Mouse (Mus musculus) kidney, embryonic 14.5 days (tissue): Measurements from ENCODE around the gene Rap1a. TPM values are rescaled to one million over a fixed set of nuclear protein-coding genes. Genes with fewer than 3 reads are reported as not detected.

ENCODE experiments used
- ATAC-seq: fragments of 200-750 bp; cut with Nextera tagmentation; 2 replicates; pipeline ENCODE4 v1.8.0; 2017; ENCODE audit warnings: moderate number of reproducible peaks, mild to moderate bottlenecking, moderate TSS enrichment, moderate library complexity; ENCODE audit not compliant: low FRiP score, low TSS enrichment
- H3K27ac ChIP-seq: fragments of 300-500 bp; sonication (generic); 2 replicates; pipeline ENCODE4 v1.5.1; 2014; ENCODE audit warnings: low read depth, mild to moderate bottlenecking, low read length, moderate library complexity, mixed read lengths
- H3K27me3 ChIP-seq: fragments of 300-500 bp; sonication (generic); 2 replicates; pipeline ENCODE4 v1.6.1; 2014; ENCODE audit warnings: mild to moderate bottlenecking, low read length; ENCODE audit not compliant: control insufficient read depth, insufficient read depth
- H3K36me3 ChIP-seq: fragments of 300-500 bp; sonication (generic); 2 replicates; pipeline ENCODE4 v1.6.1; 2014; ENCODE audit warnings: low read length, mixed read lengths; ENCODE audit not compliant: control insufficient read depth, insufficient read depth
- H3K4me1 ChIP-seq: fragments of 300-500 bp; sonication (generic); 2 replicates; pipeline ENCODE4 v1.6.1; 2014; ENCODE audit warnings: low read length, mixed read lengths; ENCODE audit not compliant: control insufficient read depth, insufficient read depth
- H3K4me2 ChIP-seq: fragments of 300-500 bp; sonication (generic); replicated peaks from 2 replicates; pipeline ENCODE4 v1.6.1; 2014; ENCODE audit warnings: low read depth, mild to moderate bottlenecking, low read length
- H3K4me3 ChIP-seq: fragments of 300-500 bp; sonication (generic); 2 replicates; pipeline ENCODE4 v1.5.1; 2014; ENCODE audit warnings: mild to moderate bottlenecking, low read length
- H3K9ac ChIP-seq: fragments of 300-500 bp; sonication (generic); 2 replicates; pipeline ENCODE4 v1.6.1; 2014; ENCODE audit warnings: low read depth, mild to moderate bottlenecking, low read length, moderate library complexity
- H3K9me3 ChIP-seq: fragments of 300-500 bp; sonication (generic); 2 replicates; pipeline ENCODE4 v1.6.1; 2016; ENCODE audit warnings: low read length; ENCODE audit not compliant: control insufficient read depth
- WGBS: fragments of 180-500 bp; shearing (Covaris S2); extraction: QIAGEN DNeasy Blood & Tissue Kit; methylation state at CpG from one replicate; pipeline ENCODE4 v1.1.7; 2014; 5-methylcytosine and 5-hydroxymethylcytosine counted together
- polyA plus RNA-seq: library from polyadenylated mRNA; unstranded; fragments of >200 nt; fragmentation: Nextera tagmentation; extraction: Ambion mirVana; gene quantifications from 2 replicates; pipeline ENCODE4 v1.2.1, GENCODE M21; 2014

Rap1a gene
- polyA plus RNA-seq, 1 experiment from 2014 or later = 89.0 TPM

DNA sequence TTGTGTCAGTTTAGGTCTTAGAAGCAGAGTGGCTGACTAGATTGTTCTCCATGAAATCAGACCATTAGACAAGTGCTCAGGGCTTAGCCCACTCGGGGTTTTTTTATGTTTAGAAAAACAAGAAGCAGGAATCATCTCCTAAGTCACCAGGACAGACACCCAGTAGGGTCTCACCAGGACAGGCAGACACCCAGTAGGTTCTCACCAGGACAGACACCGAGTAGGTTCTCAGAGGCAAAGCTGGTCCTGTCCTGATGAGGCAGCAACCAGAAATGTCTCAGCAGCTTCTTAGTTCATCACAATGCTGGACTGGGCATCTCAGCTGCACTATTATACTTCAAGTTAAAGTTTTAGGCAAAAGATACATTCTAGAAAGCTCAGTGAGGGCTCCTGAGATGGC lies 23.6 kb upstream of the Rap1a start:
- no peak overlapping the region for H3K9ac ChIP-seq
- H3K36me3 ChIP-seq = no peaks in the 10 kb centered on the region
- no peaks in the 10 kb centered on the region for H3K27me3 ChIP-seq
- no peak overlapping the region for H3K4me3 ChIP-seq
- 46% methylated on average over 2 of the region's 2 CpGs for WGBS
- no peak overlapping the region for H3K4me2 ChIP-seq
- ATAC-seq = no peak
- no peaks in the 10 kb centered on the region for H3K9me3 ChIP-seq
- H3K27ac ChIP-seq = no peak overlapping the region
- no peaks in the 10 kb centered on the region; the same call in 1 of the 2 replicates for H3K4me1 ChIP-seq

DNA sequence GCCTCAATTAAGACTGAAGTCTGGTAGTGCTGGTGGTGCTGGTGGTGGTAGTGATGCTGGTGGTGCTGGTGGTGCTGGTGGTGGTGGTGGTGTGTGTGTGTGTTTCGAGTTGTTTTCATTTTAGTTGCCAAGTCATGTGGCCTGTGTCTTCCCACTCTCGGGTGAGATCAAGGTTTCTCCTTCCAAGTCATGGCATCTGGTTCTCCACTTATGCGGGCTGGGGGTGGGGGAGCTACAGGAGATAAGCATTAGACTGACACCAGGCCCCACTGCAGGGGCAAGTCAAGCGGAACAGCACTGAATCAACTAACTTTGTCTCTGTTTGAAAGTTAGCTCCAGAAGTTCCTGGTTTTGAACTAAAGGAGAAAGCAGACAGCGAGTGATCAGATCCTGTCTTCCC lies 23.0 kb upstream of the Rap1a start:
- H3K9ac ChIP-seq = no peak overlapping the region
- no peak overlapping the region for H3K4me2 ChIP-seq
- H3K27ac ChIP-seq = no peak overlapping the region
- no peaks in the 10 kb centered on the region; the same call in 1 of the 2 replicates for H3K4me1 ChIP-seq
- WGBS = 39% methylated on average over 5 of the region's 5 CpGs
- no peaks in the 10 kb centered on the region for H3K27me3 ChIP-seq
- H3K36me3 ChIP-seq = no peaks in the 10 kb centered on the region
- ATAC-seq = no peak
- H3K4me3 ChIP-seq = no peak overlapping the region
- no peaks in the 10 kb centered on the region for H3K9me3 ChIP-seq

DNA sequence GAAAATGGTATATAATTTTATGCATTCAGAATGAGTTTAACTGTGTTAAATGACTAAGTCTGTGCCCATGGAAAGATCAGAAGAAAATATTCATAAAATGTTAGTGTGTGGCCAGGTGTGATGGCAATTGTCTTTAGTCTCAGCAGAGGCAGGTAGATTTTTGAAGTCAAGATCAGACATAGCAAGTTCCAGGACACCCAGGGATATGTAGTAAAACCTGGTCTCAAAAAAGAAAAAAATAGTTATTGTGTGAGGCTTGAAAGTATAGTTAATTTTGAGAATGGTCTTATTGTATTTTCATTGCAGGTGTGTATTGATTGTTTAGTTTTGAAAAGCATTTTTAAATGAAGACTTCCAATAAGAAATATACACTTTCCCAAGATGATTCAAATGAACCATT lies 22.5 kb upstream of the Rap1a start:
- Histone ChIP-seq H3K9me3 (no peaks in the 10 kb centered on the region), H3K4me2 (no peak overlapping the region), H3K27ac (no peak overlapping the region), H3K36me3 (no peaks in the 10 kb centered on the region), H3K9ac (no peak overlapping the region), H3K27me3 (no peaks in the 10 kb centered on the region), H3K4me3 (no peak overlapping the region), H3K4me1 (no peaks in the 10 kb centered on the region; the same call in 1 of the 2 replicates)
- ATAC-seq = no peak

DNA sequence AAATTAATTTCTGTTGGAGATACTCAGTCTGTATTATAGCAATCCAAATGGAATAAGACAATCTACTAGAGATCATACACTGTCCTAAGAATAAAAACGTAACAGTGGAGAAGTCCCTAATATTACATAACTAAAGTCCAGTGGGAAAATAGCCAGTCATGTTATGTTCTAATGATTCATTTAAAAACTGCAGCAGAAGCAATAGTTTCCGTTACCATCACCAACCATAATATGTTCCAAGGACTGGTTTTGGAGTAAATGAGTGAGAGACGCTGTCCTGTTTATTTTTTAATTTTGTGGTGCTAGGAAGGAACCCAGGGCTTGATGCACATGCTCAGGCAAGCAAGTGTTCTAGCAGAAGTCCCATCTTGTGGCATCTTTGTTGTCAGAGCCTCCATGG lies 20.4 kb upstream of the Rap1a start:
- Histone ChIP-seq H3K27me3 (no peaks in the 10 kb centered on the region), H3K36me3 (no peaks in the 10 kb centered on the region), H3K4me2 (no peak overlapping the region), H3K27ac (no peak overlapping the region), H3K4me3 (no peak overlapping the region), H3K9me3 (no peaks in the 10 kb centered on the region), H3K9ac (no peak overlapping the region), H3K4me1 (no peaks in the 10 kb centered on the region; the same call in 1 of the 2 replicates)
- WGBS = 92% methylated on average over 3 of the region's 3 CpGs
- ATAC-seq = no peak

DNA sequence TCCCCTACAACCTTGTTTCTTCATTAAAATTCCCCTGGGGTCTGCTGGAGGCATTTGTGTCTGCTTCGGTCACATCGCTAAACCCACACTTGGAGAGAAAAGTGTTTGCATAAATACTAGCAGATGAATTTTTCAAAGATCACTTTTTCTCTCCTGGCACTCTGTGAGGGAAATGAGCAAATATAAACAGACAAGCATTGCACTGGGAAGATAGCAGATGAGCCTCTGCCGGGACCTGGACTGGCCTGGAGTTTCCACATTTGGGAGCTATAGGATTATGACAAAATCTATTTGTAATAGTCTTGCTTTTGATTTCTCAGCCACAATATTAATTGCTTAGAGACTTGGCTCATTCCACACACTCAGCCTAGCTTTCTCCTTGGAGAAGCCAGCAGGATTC lies 19.1 kb upstream of the Rap1a start:
- H3K4me3 ChIP-seq = no peak overlapping the region
- 94% methylated on average over 3 of the region's 3 CpGs for WGBS

DNA sequence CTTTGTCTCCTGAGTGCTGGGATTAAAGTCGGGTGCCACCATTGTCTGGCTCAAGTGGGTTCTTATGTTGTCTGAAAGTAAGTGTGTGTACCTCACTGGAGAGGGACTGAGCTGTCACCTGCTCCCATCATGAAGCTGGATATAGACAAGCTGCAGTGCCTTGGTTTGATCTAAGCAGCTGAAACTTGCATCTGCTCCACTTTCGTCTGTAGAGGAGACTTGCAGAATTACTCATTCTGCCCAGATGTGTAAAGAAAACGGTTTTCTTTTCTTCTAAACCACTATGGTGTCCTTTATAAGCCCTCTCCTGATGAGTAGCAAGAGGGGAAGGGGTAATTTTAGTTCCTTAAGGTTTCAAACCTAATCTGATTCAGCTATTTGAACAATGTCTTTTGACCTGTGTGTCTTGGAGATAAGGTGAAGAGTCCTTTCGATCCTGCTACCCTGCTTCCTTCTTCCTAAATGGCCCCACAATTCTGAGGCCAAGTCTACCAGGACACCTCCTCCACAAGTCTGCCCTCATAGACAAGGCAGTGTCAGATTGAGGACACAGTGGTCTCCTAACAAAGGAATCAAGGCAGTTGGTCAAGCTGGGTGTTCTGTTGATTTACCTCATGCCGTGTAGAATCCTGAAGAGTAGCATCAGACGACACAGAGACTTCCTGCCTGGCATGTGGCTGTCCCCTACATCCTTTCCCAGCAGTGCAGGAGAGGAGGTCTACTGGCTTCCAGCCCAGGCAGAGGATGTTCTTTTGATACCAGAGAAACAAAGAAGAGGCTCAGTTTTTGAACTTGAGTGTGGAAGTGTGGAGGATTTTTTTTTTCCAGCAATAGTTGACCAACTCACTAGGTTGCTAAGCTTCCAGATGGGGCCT lies 17.2 kb upstream of the Rap1a start:
- no peaks in the 10 kb centered on the region for H3K9me3 ChIP-seq
- no peak for ATAC-seq
- no peaks in the 10 kb centered on the region for H3K36me3 ChIP-seq
- 71% methylated on average over 6 of the region's 6 CpGs for WGBS
- no peak overlapping the region for H3K27ac ChIP-seq
- no peaks in the 10 kb centered on the region for H3K4me1 ChIP-seq
- H3K4me3 ChIP-seq = no peak overlapping the region
- no peak overlapping the region for H3K9ac ChIP-seq
- H3K4me2 ChIP-seq = no peak overlapping the region
- H3K27me3 ChIP-seq = no peaks in the 10 kb centered on the region

More for the DNA sequence above, 19.1 kb upstream of the Rap1a start:
- Histone ChIP-seq H3K36me3 (no peaks in the 10 kb centered on the region), H3K27me3 (no peaks in the 10 kb centered on the region), H3K9me3 (no peaks in the 10 kb centered on the region), H3K27ac (no peak overlapping the region), H3K9ac (no peak overlapping the region), H3K4me1 (no peaks in the 10 kb centered on the region; the same call in 1 of the 2 replicates), H3K4me2 (no peak overlapping the region)
- ATAC-seq = no peak

DNA sequence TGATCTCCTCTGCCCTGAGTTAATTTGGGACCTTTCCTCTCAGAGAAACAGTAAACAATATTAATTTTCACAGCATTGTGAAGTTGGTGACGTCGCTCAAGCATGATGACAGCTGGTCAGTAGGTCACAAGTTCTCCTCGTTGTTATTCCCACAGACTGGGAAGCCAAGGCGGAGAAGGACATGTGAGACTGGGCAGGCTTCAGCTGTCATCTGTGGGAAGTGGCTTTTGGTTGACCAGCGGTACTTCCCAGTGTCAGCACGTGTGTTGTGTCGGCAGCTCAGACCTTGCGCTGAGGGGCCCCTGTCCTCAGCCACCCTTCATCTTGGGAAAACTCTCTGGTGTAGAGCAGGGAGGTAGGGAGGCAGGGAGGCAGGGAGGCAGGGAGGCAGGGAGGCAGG lies 15.0 kb upstream of the Rap1a start:
- no peak for ATAC-seq
- no peak overlapping the region for H3K9ac ChIP-seq
- H3K27me3 ChIP-seq = no peaks in the 10 kb centered on the region
- H3K9me3 ChIP-seq = no peaks in the 10 kb centered on the region
- no peaks in the 10 kb centered on the region for H3K4me1 ChIP-seq
- no peaks in the 10 kb centered on the region for H3K36me3 ChIP-seq
- H3K4me3 ChIP-seq = no peak overlapping the region
- H3K27ac ChIP-seq = no peak overlapping the region
- WGBS = 35% methylated on average over 8 of the region's 8 CpGs
- no peak overlapping the region for H3K4me2 ChIP-seq

DNA sequence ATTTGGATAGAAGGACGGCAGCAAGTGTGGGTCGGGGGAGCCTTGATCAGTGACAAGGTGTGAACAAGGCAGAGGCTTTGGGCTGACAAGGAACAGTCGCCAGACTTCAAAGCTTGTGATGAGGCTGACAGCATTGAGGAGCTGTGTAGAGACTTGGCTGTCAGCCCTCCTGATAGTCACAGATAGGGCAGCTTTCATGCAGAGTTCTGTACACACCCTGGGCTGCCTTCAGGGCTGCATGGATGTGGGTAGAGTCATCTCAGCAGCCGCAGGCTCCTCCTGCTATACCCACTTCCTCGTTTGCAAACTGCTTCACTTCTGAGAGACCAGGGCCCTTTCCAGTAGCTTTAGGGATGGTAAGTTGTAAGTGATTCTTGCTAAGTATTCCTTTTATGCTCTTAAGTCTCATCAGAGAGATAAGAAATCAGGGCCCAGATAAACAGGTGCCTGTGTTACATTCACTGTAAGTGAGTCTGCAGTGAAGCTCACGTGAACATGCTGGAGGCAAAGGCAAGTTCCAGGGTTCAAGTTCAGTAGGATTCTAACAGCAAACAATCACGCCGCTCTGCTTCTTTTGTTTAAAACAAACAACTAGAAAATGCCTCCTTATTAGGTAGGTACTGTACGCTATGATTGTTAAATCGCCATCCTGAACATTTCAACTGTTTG lies 14.2 kb upstream of the Rap1a start:
- no peak overlapping the region for H3K27ac ChIP-seq
- H3K27me3 ChIP-seq = no peaks in the 10 kb centered on the region
- no peaks in the 10 kb centered on the region for H3K9me3 ChIP-seq
- H3K36me3 ChIP-seq = no peaks in the 10 kb centered on the region
- H3K9ac ChIP-seq = no peak overlapping the region
- H3K4me3 ChIP-seq = no peak overlapping the region
- WGBS = 69% methylated on average over 10 of the region's 10 CpGs
- no peaks in the 10 kb centered on the region for H3K4me1 ChIP-seq
- no peak for ATAC-seq
- H3K4me2 ChIP-seq = no peak overlapping the region

DNA sequence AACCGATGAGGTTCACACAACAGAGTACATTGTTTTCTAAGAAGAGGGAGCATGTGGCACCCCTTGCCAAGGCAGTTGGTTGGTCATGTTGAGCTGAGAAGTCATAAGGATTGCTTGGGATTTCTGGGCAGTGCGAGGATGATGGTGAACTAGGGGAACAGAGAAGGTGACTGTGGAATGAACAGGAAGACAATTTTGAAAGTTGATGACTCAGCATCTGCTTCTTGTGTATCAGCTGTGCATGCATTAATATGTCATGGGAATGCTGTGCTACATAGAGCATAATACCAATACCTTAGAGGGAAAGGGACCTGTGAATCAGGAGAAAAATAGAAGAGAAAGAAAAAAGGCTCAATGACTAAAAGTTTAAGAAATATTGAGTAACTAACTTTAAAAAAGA lies 10.0 kb upstream of the Rap1a start:
- no peak for ATAC-seq
- 93% methylated on average over 2 of the region's 2 CpGs for WGBS

More for the DNA sequence above, 10.0 kb upstream of the Rap1a start:
- no peaks in the 10 kb centered on the region for H3K27me3 ChIP-seq
- H3K9me3 ChIP-seq = no peaks in the 10 kb centered on the region
- H3K4me2 ChIP-seq = no peak overlapping the region
- H3K36me3 ChIP-seq = no peaks in the 10 kb centered on the region
- no peak overlapping the region for H3K9ac ChIP-seq
- H3K27ac ChIP-seq = no peak overlapping the region
- H3K4me3 ChIP-seq = no peak overlapping the region
- no peaks in the 10 kb centered on the region for H3K4me1 ChIP-seq
